Mouse (Mus musculus) lung, adult 2 months (tissue): ENCODE data around the gene Fank1.

ENCODE experiments used
- CTCF ChIP-seq: fragments of 200-500 bp; IDR thresholded peaks from 2 replicates; pipeline ENCODE4 v1.5.1; 2011; ENCODE audit warnings: mild to moderate bottlenecking, low read length, control low read depth; ENCODE audit not compliant: insufficient read depth
- POLR2A ChIP-seq: fragments of 200-500 bp; IDR thresholded peaks from 2 replicates; pipeline ENCODE4 v1.6.1; 2011; ENCODE audit warnings: low read depth, mild to moderate bottlenecking, control low read depth, low read length, borderline replicate concordance; ENCODE audit errors: extremely low read depth

DNA sequence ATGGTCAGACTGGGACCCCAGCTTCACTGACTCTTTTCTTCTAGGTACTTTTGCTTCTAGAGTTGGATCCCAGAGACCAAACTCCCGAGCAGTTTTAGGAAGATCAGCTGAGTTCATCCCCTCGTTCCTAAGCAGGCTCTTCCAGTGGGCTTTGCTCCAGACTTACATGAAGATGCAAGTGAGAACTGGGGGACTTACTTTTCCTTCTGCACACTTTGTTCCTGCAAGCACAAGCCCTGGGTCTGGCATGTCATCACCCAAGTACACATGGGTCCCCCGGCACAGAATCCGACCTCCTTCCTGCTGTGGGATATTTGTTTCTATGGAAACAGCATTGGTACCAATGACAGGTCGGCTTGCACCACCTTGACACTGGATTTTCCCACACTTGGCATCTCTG is 142.6 kb downstream of the Fank1 start:
- no peak for TF ChIP-seq CTCF
- no peak for TF ChIP-seq POLR2A
